Mouse (Mus musculus): ENCODE results near the gene Tysnd1. TPM values are rescaled to one million over a fixed set of nuclear protein-coding genes. Genes with fewer than 3 reads are reported as not detected.

The Tysnd1 gene
- polyA plus RNA-seq, 2 experiments from 2014 or later, result 2.9 to 3.7 TPM

DNA sequence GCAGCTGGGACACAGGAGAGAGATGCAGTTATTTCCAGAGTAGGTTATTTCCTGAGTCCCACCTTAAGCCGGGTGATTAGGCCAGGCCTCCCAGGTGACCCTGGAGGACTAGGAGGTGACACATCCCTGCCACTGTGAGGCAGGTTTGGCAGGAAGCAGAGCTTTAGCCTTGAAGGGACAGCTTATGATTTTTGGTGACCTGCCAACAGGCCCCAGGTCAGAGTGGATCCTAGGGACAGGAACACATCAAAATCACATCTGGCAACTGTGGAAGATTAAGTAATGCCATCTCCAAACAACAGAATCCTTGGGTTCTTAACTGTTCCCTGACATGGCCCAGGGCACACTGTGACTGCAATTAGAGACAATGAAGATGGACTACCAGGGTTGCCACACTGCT lies 46.0 kb downstream of the Tysnd1 start:
- ATAC-seq, result no peak

DNA sequence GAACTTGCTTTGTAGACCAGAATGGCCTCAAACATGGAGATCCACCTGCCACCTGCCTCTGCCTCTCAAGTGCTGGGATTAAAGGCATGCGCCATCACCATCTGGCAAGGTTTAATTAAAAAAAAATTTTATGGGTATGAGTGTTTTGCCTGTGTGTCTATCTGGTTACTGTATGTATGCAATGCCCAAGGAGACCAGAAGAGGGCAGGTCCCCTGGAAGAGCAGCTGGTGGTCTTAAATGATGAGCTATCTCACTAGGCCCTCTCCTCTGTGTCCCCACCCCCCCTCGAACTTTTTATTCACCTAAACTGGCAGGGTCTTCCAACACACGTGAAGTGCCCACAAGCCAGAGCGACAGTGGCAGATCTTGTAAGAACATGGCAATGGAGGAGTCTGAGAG lies 46.6 kb downstream of the Tysnd1 start:
- no peak for ATAC-seq

DNA sequence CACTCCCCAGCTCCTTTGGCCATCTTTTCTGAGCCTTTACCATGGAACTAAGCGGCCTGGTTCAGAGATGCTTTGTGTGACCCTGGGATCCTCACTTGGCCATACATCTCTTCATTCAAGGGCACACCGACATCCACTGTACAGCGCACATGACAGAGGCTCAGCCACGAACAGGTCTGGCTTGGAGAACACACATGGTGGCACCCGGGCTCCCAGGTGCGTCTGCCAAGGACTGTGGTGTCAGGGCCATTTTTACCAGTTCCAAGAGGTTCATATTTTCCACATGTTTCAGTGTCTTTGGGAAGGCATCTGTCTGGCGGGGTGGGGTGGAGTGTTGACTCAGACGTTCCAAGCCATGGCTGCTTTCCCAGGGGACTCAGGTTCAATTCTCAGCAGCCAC lies 47.0 kb downstream of the Tysnd1 start:
- no peak for ATAC-seq

DNA sequence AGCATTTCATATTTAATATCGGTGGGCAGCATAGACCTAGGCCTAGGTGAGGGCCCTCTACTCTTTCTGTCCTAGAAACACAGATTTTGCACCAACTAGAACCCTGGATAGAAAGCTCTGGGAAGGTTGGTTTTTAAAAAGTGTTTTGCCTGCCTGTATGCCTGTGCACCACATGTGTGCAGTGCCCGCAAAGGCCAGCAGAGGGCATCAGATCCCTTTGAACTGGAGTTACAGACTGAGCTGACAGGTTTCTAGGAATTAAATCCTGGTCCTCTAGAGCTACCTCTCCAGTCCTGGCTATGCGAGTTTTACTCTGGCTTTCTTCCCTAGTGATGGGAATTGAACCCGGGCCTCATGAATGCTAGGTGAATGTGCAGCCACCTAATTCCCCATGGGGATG lies 49.8 kb downstream of the Tysnd1 start:
- no peak for ATAC-seq

DNA sequence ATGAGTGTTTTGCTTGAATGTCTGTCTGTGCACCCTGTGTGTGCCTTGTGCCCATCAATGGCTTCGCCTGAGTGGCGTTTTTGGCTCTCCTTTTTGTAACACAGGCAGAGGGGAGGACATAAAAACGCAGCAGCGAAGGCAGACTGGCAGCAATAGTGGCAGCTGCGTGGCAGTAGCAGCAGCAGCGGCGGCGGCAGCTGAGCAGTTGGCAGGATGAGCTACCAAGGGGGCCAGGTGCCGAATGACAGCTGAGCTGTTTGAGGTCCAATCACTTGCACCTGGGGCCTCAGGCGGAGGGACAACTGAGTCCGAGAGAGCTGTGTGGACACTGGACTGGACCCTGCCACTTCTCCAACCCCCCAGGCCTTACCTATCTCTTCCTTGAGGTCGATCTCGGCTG lies 52.0 kb downstream of the Tysnd1 start:
- ATAC-seq, result no peak

DNA sequence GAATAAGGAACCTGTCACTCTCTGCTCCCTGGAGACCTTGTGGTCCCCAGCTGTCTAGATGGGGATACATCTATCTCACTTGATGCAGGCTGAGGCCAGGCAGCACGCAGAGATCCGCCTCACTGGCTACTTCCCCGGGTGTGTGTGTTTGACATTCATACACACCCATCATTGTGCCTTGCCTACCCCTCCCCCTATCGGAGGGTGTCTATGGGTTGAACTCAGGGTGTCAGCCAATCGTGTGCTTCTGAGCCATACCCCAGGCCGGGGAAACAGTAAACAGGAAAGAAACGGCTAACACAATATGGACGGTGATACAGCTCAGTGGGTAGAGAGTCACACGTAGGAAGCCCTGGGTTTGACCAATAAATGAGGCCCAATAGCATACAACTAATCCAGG lies 54.7 kb downstream of the Tysnd1 start:
- ATAC-seq, result no peak

DNA sequence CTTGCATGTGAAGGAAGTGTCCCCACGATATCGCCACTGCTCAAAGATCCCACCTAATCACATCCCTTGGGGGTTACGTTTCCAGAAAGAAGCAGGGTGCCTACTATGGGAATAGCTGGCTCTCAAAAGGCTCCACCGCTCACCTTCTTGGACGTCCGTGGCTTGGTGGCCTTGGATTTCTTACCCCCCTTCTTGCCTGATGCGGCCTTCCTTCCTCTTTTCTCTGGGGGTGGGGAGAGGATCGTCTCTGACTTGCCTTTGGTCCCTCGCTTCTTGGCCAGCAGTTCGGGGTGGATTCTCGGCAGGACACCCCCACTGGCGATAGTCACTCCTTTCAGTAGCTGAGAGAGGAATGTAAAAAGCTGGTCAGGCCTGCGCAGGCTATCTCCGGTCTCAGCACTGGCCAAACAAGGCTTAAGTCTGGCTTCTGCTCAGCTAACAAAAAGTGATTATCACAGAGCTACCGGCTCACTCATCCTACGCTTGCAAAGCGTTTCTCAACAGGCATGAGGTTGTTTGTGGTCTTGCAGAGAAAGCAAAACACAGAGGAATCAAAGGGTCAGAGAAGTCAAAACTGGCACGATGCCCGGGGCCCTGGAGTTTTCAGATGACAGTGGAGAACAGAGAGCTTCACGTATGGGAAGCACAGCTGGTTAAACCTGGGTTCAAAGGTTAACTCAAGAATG lies 56.4 kb downstream of the Tysnd1 start:
- ATAC-seq, result no peak

Other genes with a start within 250 kb of the Tysnd1 start
- gene Eif4ebp2, start 242.9 kb upstream of the Tysnd1 start, polyA plus RNA-seq (2017; shearing (Covaris generic)), result 10 to 100 TPM; 21.7 to 34.5 TPM
- gene Lrrc20, start 219.7 kb upstream of the Tysnd1 start, polyA plus RNA-seq (2017; shearing (Covaris generic)), result 1 to 10 TPM; 5.0 to 6.2 TPM
- not detected for gene Npffr1, start 100.0 kb upstream of the Tysnd1 start, polyA plus RNA-seq (2017; shearing (Covaris generic))
- gene Ppa1, start 47.0 kb upstream of the Tysnd1 start, polyA plus RNA-seq (2017; shearing (Covaris generic)), result 10 to 100 TPM; 69.2 to 88.9 TPM
- gene Sar1a, start 15.2 kb upstream of the Tysnd1 start, polyA plus RNA-seq (2017; shearing (Covaris generic)), result 100 to 1,000 TPM; 101 to 110 TPM
- 1 to 10 TPM; 1.9 to 3.1 TPM for gene Aifm2, start 19.7 kb downstream of the Tysnd1 start, polyA plus RNA-seq (2017; shearing (Covaris generic))
- gene H2afy2, start 88.6 kb downstream of the Tysnd1 start, polyA plus RNA-seq (2017; shearing (Covaris generic)), result under 1 TPM in 1 of 2 experiments, not detected in 1; 0.15 TPM

Measured in activated CD4-positive, CD25-positive, alpha-beta regulatory T cell, adult 4 months (primary cell).